Mouse (Mus musculus) embryo, embryonic 10.5 days (tissue): ENCODE data around the gene Dhdh.
"Not testable (repeated sequence)": the region's sequence is repeated elsewhere in the genome, so short reads cannot be mapped to it uniquely, and the experiment has no call there.

Source experiments
- DNase-seq: peaks from one replicate; pipeline ENCODE4 v3.0.0-alpha.2; 2015; ENCODE audit warnings: low spot score

Gene Dhdh

GRCm38 (mm10) chr7:45475291-45475969 is 13.2 kb downstream of the Dhdh start:
- DNase-seq: no peak

GRCm38 (mm10) chr7:45470869-45471268 is 17.7 kb downstream of the Dhdh start:
- peak; percentile 92 for DNase-seq

DNA sequence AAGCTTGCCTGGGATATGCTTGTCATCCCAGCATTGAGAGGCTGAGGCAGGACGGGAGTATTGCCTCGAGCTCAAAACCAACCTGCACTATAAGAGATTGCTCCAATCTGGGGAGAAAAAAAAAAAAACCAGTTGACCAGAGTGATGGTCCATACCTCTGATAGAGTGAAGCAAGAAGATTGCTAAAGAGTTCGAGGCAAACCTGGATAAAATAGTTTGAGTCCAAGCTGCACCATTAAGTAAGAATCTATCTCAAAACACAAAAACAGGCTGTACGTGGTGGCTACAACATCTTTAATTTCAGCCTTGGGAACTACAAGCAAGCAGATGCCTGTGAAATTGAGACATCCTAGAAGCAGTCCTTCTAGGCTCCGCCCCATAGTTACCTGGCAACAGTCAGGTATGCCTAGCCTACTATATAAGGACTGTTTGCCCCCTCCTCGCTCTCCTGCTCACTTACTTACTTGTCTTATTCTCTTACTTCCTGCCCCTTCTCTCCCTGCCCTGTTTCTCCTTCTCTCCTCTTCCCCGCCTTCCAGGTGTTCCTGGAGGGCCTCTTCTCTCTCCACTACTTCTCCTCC is 21.4 kb downstream of the Dhdh start:
- DNase-seq: no peak

- peak; percentile 99 for DNase-seq
These were observed 22.1 kb downstream of the Dhdh start, which contains the start of gene Bax for GRCm38 (mm10) chr7:45466283-45467089. TSS of gene Bax (minus strand) at chr7:45466898.

DNA sequence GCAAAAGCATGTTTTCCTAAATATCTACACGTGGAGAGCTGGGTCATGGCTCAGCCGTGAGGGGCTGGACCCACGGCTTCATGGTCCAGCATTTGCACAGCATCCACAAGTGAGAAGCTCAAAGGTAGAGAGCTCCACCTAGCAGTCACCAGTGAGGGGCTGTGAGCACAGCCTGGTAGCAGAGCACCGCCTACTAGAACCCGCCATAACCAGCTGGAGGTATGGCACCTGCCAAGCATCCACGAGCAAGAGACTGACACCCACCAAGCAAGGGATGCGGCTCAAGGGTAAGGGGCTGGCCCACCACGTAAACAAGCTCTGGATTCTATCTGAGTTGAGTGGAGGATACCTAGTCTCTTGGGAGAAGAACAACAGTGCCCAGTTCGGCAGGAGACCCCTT is 23.1 kb downstream of the Dhdh start:
- no peak for DNase-seq

DNA sequence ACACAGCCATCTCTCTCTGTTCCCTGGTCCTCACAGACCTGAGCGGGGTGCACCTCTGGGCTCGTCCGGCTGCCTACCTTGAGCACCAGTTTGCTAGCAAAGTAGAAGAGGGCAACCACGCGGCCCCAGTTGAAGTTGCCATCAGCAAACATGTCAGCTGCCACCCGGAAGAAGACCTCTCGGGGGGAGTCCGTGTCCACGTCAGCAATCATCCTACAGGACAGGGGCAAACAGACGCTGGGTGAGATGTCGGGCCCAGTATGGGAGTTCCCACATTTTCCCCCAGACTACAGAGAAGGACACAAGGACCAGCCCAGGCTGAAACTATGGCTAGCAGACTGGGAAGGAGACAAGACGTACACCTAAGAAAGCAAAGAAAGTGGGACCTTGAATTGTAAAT is 23.5 kb downstream of the Dhdh start:
- DNase-seq: no peak

- no peak for DNase-seq
These were observed 24.4 kb downstream of the Dhdh start for GRCm38 (mm10) chr7:45463987-45464778.

- not testable (repeated sequence) for DNase-seq
These were observed 25.7 kb downstream of the Dhdh start for GRCm38 (mm10) chr7:45462868-45463267.

- no peak for DNase-seq
These were observed 26.3 kb downstream of the Dhdh start for GRCm38 (mm10) chr7:45462325-45462724.

- DNase-seq: no peak
These were observed 26.8 kb downstream of the Dhdh start for GRCm38 (mm10) chr7:45461781-45462180.

DNA sequence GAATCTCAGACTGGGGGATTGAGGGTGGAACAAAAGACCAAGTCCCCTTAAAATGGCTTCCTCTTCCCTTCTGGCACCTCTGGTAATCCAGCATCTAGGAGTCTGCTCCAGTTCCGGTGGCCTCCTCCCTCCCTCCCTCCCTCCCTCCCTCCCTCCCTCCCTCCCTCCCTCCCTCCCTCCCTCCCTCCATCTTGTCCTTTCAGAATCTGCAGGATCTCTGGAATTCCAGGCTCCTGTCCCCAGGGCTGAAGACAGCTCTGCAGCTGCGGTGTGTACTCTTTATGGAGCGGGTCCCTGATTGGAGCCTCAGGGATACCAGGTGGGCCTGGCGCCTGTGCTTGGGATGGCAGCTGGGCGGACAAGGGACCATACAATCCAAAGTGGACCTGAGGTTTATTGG is 27.3 kb downstream of the Dhdh start:
- no peak for DNase-seq

DNA sequence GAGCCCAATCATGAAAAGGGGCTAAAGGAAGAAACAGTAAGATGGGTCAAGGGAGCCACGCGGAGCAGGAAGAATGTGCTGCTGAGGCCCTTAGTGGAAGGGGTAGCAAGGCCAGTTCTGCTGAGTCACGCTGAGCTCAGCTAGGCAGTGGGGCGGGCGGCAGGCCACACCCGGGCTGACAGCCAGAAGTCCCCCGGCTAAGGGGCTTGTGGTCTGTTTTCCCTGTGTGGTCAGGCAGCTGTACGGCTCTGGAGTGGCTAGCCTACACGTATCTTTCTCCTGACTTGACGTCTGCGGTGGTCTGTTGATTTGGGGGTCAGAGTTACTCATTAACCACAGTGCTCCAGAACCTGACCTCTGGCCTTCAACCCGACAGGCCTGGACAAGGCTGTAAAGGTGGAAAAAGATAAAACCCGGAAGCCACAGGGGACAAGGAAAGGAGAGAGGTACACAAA is 27.7 kb downstream of the Dhdh start:
- DNase-seq: peak; percentile 65

GRCm38 (mm10) chr7:45460377-45460776 is 28.2 kb downstream of the Dhdh start:
- no peak for DNase-seq

DNA sequence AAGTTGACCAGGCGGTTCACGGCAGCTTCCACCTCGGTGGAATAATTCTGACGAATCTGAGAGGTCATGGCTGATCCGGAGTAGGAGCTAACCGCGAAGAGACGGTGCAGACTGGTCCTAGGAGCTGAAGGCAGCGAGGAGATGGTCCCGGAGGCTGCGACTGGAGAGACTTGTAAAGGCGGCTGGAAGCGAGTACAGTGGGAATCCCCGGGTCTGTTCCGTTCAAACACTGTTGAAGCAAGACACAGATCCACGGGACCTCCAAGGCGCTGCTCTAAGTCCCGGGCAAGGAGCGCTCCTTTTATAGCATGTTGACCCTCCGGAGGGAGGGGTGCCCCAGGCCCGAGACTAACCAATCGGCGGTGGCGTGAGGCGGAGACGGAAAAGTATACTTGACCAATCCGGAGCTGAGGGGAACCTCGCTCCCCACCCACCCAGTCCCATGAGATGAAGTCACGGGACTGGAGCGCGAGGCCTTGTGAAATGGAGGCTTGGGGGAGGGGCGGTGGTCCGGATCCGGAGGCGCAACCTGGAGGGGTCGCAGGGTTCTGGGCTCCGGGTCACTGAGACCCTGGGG is 29.0 kb downstream of the Dhdh start, which contains the start of gene Ftl1:
Gene Ftl1 (minus strand): TSS at position 321 of the 577 bp plus-strand sequence.
- DNase-seq: peak; percentile 99

GRCm38 (mm10) chr7:45458748-45459563 is 29.6 kb downstream of the Dhdh start:
- DNase-seq: peak; percentile 88

DNA sequence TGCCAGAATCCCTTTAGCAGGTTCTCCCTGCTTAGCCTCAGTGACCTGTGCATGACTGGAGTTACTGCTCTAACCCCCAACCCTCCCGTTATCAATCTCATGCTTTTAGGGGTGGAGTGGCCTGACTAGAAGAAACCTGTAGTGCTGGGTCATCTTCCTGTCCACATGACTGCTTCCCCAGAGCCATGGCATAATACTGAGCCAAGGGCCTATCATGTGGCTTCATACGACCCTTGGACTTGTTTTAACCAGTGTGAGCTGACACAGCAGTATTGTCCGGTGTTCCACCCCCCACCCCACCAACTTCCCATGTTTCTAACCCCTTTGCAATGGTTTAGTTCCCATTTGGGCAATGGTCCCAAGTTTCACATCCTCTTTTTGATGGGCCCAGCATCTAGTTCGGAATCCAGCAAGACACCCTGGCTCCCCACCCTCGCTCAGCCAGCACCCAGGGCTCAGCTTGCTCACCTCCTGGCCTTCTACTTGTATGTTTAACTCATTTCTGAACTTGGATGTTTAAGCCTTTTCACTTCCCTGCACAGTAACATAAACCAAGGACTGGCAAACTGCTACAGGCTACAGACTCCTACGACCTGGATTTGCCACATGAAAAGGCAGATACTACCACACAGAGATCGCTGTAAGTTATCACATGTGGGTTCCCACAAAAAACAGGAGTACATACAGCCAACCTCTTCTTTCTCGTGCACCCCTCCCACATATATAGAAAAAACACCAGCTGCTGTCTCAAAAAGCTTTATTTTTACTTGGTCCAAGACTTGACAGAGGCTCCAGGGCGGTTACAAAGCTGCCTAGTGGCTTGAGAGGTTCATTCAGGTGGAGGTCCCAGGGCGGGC is 31.2 kb downstream of the Dhdh start:
- peak; percentile 34 for DNase-seq

- no peak for DNase-seq
These were observed 31.8 kb downstream of the Dhdh start for GRCm38 (mm10) chr7:45456721-45457203.

GRCm38 (mm10) chr7:45455932-45456696 is 32.5 kb downstream of the Dhdh start:
- DNase-seq: no peak

- DNase-seq: no peak
These were observed 33.6 kb downstream of the Dhdh start for GRCm38 (mm10) chr7:45454971-45455370.
